Mouse (Mus musculus) intestine, embryonic 15.5 days (tissue): ENCODE measurements at regions not wholly inside any gene's neighbourhood (a gene's known extent, or its start where the extent isn't known, plus 50 kb on each side); places are given as distances from the start of the nearest gene placed in this dataset.
"Not testable (repeated sequence)": the region's sequence is repeated elsewhere in the genome, so short reads cannot be mapped to it uniquely, and the experiment has no call there.

Experiments used
- ATAC-seq: fragments of 200-750 bp; cut with Nextera tagmentation; 2 replicates; pipeline ENCODE4 v1.8.0; 2017; ENCODE audit warnings: moderate TSS enrichment, moderate library complexity
- H3K27ac ChIP-seq: fragments of 300-500 bp; sonication (generic); 2 replicates; pipeline ENCODE4 v1.5.1; 2015; ENCODE audit warnings: mild to moderate bottlenecking, inconsistent platforms
- H3K27me3 ChIP-seq: fragments of 300-500 bp; sonication (generic); replicated peaks from 2 replicates; pipeline ENCODE4 v1.6.1; 2015; ENCODE audit warnings: inconsistent platforms
- H3K36me3 ChIP-seq: fragments of 300-500 bp; sonication (generic); 2 replicates; pipeline ENCODE4 v1.6.1; 2015; ENCODE audit warnings: inconsistent platforms
- H3K4me1 ChIP-seq: fragments of 300-500 bp; sonication (generic); replicated peaks from 2 replicates; pipeline ENCODE4 v1.6.1; 2015; ENCODE audit warnings: inconsistent platforms
- H3K4me2 ChIP-seq: fragments of 300-500 bp; sonication (generic); replicated peaks from 2 replicates; pipeline ENCODE4 v1.6.1; 2015; ENCODE audit warnings: mild to moderate bottlenecking, inconsistent platforms
- H3K4me3 ChIP-seq: fragments of 300-500 bp; sonication (generic); replicated peaks from 2 replicates; pipeline ENCODE4 v1.5.1; 2015; ENCODE audit warnings: inconsistent platforms
- H3K9ac ChIP-seq: fragments of 300-500 bp; sonication (generic); 2 replicates; pipeline ENCODE4 v1.6.1; 2015; ENCODE audit warnings: inconsistent platforms
- H3K9me3 ChIP-seq: fragments of 300-500 bp; sonication (generic); 2 replicates; pipeline ENCODE4 v1.6.1; 2016; ENCODE audit warnings: inconsistent platforms
- WGBS: fragments of 180-500 bp; shearing (Covaris S2); methylation state at CpG from one replicate; pipeline ENCODE4 v1.1.7; 2015; 5-methylcytosine and 5-hydroxymethylcytosine counted together

DNA sequence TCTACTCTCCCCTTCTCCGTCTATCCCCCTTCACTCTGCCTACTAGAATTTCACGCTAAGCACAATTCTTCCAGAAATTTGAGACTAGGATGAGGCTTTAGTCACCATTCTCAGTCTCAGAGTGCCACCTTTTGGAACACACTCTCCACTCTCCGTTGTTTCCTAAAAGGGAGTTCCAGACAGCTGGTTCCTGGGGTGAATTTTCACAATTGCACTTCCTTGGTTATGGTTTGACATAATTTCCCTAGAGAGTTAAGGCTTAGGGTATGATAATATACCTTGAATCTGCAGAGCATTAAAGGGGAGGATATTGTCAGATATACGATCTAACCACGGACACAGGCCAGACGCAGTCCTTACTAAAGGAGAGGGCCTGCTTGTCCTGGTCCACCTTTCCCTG, 444.8 kb downstream of the Ets1 start:
- Histone ChIP-seq H3K4me3 (no peak overlapping the region), H3K27me3 (no peaks in the 10 kb centered on the region), H3K9ac (no peak overlapping the region), H3K4me2 (no peak overlapping the region), H3K36me3 (no peaks in the 10 kb centered on the region), H3K27ac (no peak overlapping the region), H3K4me1 (0 out of 2 replicates have a peak, but pooled peaks cover 4% of the 10 kb centered on the region), H3K9me3 (no peaks in the 10 kb centered on the region)
- WGBS, result 36% methylated on average over 6 of the region's 6 CpGs
- no peak for ATAC-seq

DNA sequence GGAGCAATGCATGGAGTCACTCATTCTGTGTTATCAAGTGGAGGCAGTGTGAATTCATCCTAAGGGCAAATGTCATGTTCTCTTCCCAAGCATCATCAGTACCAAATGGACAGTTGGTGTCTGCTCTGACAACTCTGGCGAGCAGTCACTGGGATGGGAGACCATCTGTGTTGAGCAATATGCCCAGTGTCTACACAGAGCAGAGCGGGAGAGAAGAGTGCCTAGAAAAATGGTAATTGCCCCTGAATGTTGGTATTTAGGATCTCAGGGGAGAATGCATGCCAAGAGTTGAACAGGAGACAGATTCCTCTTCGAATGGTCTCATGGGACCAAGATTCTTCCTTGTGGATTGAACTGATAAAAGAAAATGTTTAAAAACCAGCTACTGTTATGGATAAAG, 454.0 kb downstream of the Ets1 start:
- Histone ChIP-seq H3K27me3 (no peaks in the 10 kb centered on the region), H3K4me3 (no peak overlapping the region), H3K4me2 (no peak overlapping the region), H3K9me3 (no peaks in the 10 kb centered on the region), H3K27ac (no peak overlapping the region), H3K9ac (no peak overlapping the region), H3K4me1 (no peaks in the 10 kb centered on the region), H3K36me3 (no peaks in the 10 kb centered on the region)
- ATAC-seq, result no peak
- 85% methylated on average over 3 of the region's 3 CpGs for WGBS

DNA sequence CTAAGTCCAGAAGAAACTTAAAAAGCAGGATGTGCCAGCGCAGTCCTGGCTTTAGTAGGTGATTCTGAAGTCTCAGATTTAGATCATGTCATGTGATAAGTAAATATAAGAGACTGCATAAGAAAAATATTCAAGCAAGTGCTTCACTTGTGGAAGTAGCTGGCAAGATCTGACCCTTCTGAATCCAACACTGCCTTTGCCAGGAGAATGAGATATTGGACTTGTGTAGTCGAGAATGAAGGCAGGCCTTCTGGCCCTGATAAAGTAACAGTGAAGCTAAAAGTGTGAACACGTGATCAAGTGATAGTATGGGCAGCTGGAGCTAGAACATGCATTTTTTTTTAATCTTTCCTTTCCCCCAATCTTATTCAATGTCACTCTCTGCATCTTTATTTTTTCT, 455.6 kb downstream of the Ets1 start:
- Histone ChIP-seq H3K9ac (no peak overlapping the region), H3K9me3 (no peaks in the 10 kb centered on the region), H3K4me2 (no peak overlapping the region), H3K4me1 (no peaks in the 10 kb centered on the region), H3K36me3 (no peaks in the 10 kb centered on the region), H3K27ac (no peak overlapping the region), H3K27me3 (no peaks in the 10 kb centered on the region), H3K4me3 (no peak overlapping the region)
- 78% methylated on average over 3 of the region's 3 CpGs for WGBS
- ATAC-seq, result no peak

DNA sequence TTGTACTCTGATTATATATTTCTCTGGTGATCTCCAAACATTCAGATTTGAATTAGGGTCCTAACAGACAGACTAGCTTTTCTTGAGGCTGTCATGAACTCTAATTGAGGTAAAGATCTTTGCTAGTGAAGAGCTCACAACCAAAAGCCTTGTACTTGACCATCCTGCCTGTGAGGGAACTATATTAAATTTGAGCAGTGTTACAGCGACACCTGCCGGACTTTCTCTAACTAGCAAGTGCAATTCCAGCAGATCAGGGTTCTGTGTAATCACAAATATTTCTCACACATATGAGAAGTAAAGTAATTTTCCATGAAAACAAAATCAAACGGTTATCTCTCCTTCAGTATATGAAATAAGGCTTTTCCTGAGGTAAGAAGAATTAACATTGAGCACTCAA, 459.6 kb downstream of the Ets1 start:
- Histone ChIP-seq H3K4me2 (no peak overlapping the region), H3K27ac (no peak overlapping the region), H3K27me3 (no peaks in the 10 kb centered on the region), H3K36me3 (no peaks in the 10 kb centered on the region), H3K9ac (no peak overlapping the region), H3K9me3 (no peaks in the 10 kb centered on the region), H3K4me1 (no peaks in the 10 kb centered on the region), H3K4me3 (no peak overlapping the region)
- ATAC-seq, result no peak
- WGBS, result 0% methylated on average over 3 of the region's 3 CpGs

DNA sequence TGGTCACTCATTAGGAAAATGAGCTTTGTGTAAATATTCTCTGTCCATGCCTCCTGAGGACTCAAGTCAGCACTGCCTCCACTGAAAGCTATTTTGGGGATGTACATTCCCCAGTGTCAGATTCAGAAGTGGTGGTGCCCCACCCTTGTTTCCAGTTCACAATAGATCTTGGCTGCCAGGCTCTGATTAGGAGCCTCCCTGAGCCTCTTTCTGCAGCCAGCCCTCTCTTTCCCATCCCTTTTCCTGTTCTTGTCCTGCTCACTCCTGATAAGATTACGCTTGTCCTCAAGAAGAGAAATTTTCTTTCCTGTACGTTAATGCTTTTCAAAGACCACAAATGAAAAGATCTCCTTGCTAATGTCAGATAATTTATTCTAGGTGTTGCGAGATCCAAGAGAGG, 465.2 kb downstream of the Ets1 start:
- H3K27me3 ChIP-seq, result no peaks in the 10 kb centered on the region
- H3K4me1 ChIP-seq, result no peaks in the 10 kb centered on the region
- H3K4me3 ChIP-seq, result no peak overlapping the region
- H3K4me2 ChIP-seq, result no peak overlapping the region
- no peak for ATAC-seq
- H3K9ac ChIP-seq, result no peak overlapping the region
- H3K27ac ChIP-seq, result no peak overlapping the region
- WGBS, result 69% methylated on average over 3 of the region's 3 CpGs
- H3K36me3 ChIP-seq, result no peaks in the 10 kb centered on the region
- H3K9me3 ChIP-seq, result no peaks in the 10 kb centered on the region

DNA sequence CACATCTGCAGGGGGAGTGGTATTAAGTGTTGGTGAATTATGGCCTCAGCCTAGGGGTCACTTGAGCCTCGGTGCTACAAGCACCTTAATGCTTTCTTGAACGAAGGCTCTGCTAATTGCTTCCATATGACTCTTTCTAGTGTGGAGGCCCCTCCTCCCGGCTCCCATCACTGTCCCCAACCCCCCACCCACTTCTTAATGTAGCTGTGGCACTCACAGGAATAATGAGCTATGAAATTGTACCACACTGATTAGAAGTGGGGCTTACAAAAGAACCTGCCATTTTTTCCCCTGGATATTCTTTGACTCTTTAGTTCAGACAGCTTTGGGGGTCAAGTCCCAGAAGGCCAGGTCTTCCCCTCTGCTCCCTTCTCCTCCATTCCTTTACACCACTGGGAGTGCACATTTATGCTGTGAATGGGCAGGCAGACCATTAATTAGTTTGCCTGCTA, 468.6 kb downstream of the Ets1 start:
- no peak for ATAC-seq

DNA sequence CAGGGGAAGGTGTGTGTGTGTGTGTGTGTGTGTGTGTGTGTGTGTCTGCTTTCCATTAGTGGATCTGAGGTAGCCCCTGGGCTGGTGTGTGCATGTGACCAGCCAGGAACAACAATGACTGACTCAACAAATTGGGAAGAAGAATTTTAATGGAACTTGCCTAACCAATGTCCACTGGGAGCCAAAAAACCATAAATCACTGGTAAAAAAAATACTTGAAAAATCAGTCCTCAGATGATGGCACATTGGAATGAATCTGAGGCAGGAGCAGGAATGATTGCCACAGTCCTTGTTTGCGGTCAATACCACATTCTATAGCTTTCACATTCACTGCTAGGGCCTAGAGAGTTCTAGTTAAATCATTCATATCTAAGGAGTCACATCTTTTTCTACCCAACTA, 487.8 kb downstream of the Ets1 start:
- H3K9me3 ChIP-seq, result no peaks in the 10 kb centered on the region; the same call in 1 of the 2 replicates
- no peak overlapping the region for H3K4me3 ChIP-seq
- no peaks in the 10 kb centered on the region for H3K36me3 ChIP-seq
- no peak overlapping the region for H3K27ac ChIP-seq
- ATAC-seq, result no peak
- H3K9ac ChIP-seq, result no peak overlapping the region
- no peak overlapping the region for H3K4me2 ChIP-seq
- H3K27me3 ChIP-seq, result no peaks in the 10 kb centered on the region
- no peaks in the 10 kb centered on the region for H3K4me1 ChIP-seq
- 95% methylated on average over 1 of the region's 1 CpGs for WGBS

More for the DNA sequence above, 468.6 kb downstream of the Ets1 start:
- H3K27me3 ChIP-seq, result no peaks in the 10 kb centered on the region
- H3K4me1 ChIP-seq, result no peaks in the 10 kb centered on the region
- H3K27ac ChIP-seq, result no peak overlapping the region
- no peak overlapping the region for H3K4me3 ChIP-seq
- 33% methylated on average over 3 of the region's 3 CpGs for WGBS
- no peaks in the 10 kb centered on the region for H3K9me3 ChIP-seq
- H3K9ac ChIP-seq, result no peak overlapping the region
- no peaks in the 10 kb centered on the region for H3K36me3 ChIP-seq
- H3K4me2 ChIP-seq, result no peak overlapping the region

DNA sequence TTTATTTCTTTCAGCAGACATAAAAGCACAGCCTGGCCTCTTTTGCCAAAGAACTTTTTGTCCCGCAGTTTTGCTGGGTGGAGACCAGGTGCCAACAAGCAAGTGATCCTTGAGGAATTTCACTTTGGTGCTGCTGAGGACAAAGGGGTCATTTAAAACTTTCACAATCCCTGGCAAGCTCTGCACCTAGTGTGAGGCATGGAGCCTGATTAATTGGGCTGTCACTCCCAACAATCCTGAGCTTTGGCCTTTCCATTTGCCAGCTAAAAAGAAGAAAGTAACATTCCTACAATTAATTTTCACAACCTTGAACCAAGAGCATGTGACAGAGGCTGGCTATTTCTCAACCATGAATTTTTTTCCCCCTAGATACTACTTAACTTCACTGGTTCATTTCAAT, 516.2 kb downstream of the Ets1 start:
- no peaks in the 10 kb centered on the region for H3K36me3 ChIP-seq
- no peak overlapping the region for H3K4me3 ChIP-seq
- ATAC-seq, result no peak
- WGBS, result 32% methylated on average over 1 of the region's 1 CpGs
- H3K9me3 ChIP-seq, result no peaks in the 10 kb centered on the region
- H3K27me3 ChIP-seq, result no peaks in the 10 kb centered on the region
- H3K9ac ChIP-seq, result no peak overlapping the region
- H3K4me1 ChIP-seq, result no peaks in the 10 kb centered on the region
- no peak overlapping the region for H3K4me2 ChIP-seq
- no peak overlapping the region for H3K27ac ChIP-seq

DNA sequence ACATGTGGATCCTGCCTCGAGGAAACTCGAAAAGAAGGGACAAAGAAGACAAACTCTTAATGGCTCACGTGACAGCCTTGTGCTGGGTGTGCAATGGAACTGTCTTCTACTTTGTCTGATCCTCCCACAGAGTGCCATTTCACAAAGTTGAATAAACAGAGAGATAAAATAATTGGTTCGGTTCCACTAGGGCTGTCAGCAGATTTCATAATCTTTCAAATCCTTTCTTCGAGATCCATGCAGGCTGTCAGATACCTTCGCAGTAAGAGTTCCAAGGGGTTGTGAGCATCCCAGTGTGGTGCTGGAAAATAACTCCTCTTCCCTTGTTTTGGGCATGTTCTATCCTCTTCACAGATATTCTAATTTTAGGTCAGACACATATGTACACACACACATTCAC, 532.1 kb downstream of the Ets1 start:
- WGBS, result 64% methylated on average over 6 of the region's 6 CpGs
- no peaks in the 10 kb centered on the region for H3K4me1 ChIP-seq
- no peak overlapping the region for H3K9ac ChIP-seq
- H3K4me2 ChIP-seq, result no peak overlapping the region
- no peak for ATAC-seq
- no peak overlapping the region for H3K27ac ChIP-seq
- H3K4me3 ChIP-seq, result no peak overlapping the region
- no peaks in the 10 kb centered on the region for H3K9me3 ChIP-seq
- H3K27me3 ChIP-seq, result no peaks in the 10 kb centered on the region
- no peaks in the 10 kb centered on the region for H3K36me3 ChIP-seq

DNA sequence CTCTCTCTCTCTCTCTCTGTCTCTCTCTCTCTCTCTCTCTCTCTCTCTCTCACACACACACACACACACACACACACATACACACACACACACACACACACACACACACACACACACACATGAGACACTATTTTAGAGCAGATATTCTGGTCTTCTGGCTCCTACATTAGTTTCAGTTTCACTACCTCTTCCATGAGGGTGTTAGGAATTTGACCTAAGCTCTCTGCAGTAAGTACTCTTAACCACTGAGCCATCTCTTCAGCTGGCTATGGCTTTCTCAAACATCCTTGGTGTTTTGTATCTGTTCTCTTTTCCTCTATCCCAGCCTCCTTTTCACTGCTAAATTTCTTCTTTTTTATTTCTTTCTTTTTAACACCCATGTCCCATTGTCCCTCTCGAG, 533.1 kb downstream of the Ets1 start:
- not testable (repeated sequence) for H3K4me2 ChIP-seq, H3K27me3 ChIP-seq, H3K9ac ChIP-seq, ATAC-seq, H3K9me3 ChIP-seq, H3K4me3 ChIP-seq, H3K4me1 ChIP-seq, H3K36me3 ChIP-seq, H3K27ac ChIP-seq
- WGBS, result 90% methylated on average over 1 of the region's 1 CpGs

DNA sequence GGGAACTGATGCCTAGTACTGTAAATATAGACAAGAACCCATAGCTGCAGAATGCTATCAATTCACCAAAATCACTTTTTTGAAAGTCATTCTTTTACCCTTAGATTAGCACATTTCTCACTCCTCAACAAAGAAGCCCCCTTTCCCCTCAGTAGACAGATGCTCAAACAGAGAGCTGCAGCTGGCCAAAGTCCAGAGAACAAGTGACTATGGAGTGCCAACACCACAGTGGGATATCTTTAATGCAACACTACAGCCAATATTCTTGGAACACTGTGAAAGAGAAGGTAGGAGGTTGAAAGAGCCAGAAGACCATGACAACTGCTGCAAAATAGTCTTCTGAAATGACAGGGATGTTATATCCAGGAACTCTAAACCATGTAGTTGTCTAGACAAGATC, 544.0 kb downstream of the Ets1 start:
- Histone ChIP-seq H3K27ac (no peak overlapping the region), H3K9me3 (no peaks in the 10 kb centered on the region), H3K4me3 (no peak overlapping the region), H3K36me3 (no peaks in the 10 kb centered on the region), H3K4me1 (no peaks in the 10 kb centered on the region), H3K4me2 (no peak overlapping the region), H3K27me3 (no peaks in the 10 kb centered on the region), H3K9ac (no peak overlapping the region)
- no peak for ATAC-seq

DNA sequence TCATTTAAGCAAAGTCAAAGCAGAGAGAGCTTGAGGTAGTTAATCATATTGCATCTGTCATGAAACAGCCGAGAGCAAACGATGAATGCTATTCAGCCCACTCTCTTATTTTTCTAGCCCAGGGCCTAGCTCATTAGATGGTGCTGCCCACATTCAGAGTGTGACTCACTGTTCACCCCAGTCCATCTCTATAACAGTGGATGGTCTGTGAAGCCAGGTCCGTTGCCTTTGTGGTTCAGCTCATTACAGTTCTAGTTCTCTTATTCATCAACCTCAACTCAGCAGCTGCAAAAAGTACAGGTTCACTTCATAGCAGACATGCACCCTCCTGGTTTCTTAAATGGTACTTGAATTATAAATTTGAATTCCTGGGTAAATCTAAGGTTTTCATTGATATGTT, 551.2 kb downstream of the Ets1 start:
- no peak overlapping the region for H3K27ac ChIP-seq
- no peak overlapping the region for H3K4me3 ChIP-seq
- H3K9me3 ChIP-seq, result no peaks in the 10 kb centered on the region
- H3K36me3 ChIP-seq, result no peaks in the 10 kb centered on the region
- ATAC-seq, result no peak
- no peak overlapping the region for H3K4me2 ChIP-seq
- H3K27me3 ChIP-seq, result no peaks in the 10 kb centered on the region
- no peak overlapping the region for H3K9ac ChIP-seq
- no peaks in the 10 kb centered on the region for H3K4me1 ChIP-seq
- 67% methylated on average over 3 of the region's 3 CpGs for WGBS

DNA sequence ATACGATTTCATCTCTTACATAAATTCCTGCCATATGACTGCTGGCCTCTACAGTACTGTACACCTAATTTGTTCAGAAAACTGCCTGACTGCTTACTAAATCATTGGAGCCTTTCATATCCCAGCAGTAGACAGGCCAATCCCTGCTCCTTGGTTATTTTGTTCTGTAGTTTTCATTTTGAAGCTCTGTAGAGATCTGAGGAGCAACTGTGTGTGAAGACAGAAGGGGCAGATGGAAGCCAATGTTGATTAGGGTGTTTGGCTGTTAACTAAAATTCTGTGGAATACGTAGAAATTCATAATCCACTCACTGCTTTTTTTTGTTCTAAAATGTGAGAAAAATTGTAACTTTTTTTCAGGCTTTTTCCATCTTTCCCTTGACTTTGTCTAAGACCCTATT, 573.1 kb downstream of the Ets1 start:
- WGBS, result 83% methylated on average over 2 of the region's 2 CpGs
- no peaks in the 10 kb centered on the region for H3K9me3 ChIP-seq
- H3K27ac ChIP-seq, result no peak overlapping the region
- no peaks in the 10 kb centered on the region for H3K4me1 ChIP-seq
- H3K4me3 ChIP-seq, result no peak overlapping the region
- H3K36me3 ChIP-seq, result no peaks in the 10 kb centered on the region
- ATAC-seq, result no peak
- no peak overlapping the region for H3K9ac ChIP-seq
- H3K27me3 ChIP-seq, result no peaks in the 10 kb centered on the region
- H3K4me2 ChIP-seq, result no peak overlapping the region

DNA sequence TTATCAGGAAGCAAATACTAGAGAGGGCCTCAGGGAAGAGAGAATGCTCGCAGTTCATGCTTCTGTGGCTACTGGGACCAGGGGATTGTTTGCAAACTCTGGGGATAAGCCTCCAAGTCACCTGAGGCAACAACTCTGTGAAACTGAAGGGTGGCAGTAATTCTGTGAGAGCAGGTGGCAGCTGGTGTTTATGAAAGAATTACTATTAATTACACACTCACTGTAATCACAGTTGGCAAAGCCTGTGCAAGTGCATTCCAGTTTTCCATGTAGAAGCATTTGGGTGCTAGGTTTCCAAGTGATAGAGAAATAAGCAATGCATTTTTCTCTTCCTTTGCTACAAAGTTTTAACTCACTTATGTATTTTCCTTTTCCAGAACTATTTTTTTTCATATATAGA, 578.5 kb downstream of the Ets1 start:
- no peak for ATAC-seq
- Histone ChIP-seq H3K4me3 (no peak overlapping the region), H3K27me3 (no peaks in the 10 kb centered on the region), H3K9me3 (no peaks in the 10 kb centered on the region), H3K9ac (no peak overlapping the region), H3K4me1 (no peaks in the 10 kb centered on the region), H3K4me2 (no peak overlapping the region), H3K27ac (no peak overlapping the region), H3K36me3 (no peaks in the 10 kb centered on the region)
- 68% methylated on average over 1 of the region's 1 CpGs for WGBS
